Mouse (Mus musculus): ENCODE data around the gene Ceacam16. TPM values are rescaled to one million over a fixed set of nuclear protein-coding genes. Genes with fewer than 3 reads are reported as not detected.

Ceacam16 gene
- polyA plus RNA-seq, 1 experiment, result 1.3 TPM

- peaks cover 29% of the 10 kb centered on the region for H3K4me1 ChIP-seq (ENCODE audit: control insufficient read depth, insufficient read depth, insufficient read length, low read length)
- no peaks in the 10 kb centered on the region for H3K27me3 ChIP-seq (ENCODE audit: control insufficient read depth, insufficient read depth, low read length)
- peak overlapping the region; percentile 65 for H3K4me3 ChIP-seq (ENCODE audit: low read depth, low read length)
- peak overlapping the region; percentile 90 for H3K27ac ChIP-seq (ENCODE audit: insufficient read depth, low read depth, low read length)
- TF ChIP-seq CTCF (IDR thresholded peaks at IDR 0.05; ENCODE audit: extremely low read depth, insufficient read length, insufficient replicate concordance, low read depth, low read length) (no peak), POLR2A (IDR thresholded peaks at IDR 0.05; ENCODE audit: low read depth, low read length) (peak; percentile 25; the same call in 1 of the 2 replicates)
- 2% methylated on average over 28 of the region's 28 CpGs for WGBS
- H3K36me3 ChIP-seq (ENCODE audit: control insufficient read depth, insufficient read depth, low read length), result peaks cover 43% of the 10 kb centered on the region
Observed at GRCm38 (mm10) chr7:19816224-19816771, 44.8 kb downstream of the Ceacam16 start.

DNA sequence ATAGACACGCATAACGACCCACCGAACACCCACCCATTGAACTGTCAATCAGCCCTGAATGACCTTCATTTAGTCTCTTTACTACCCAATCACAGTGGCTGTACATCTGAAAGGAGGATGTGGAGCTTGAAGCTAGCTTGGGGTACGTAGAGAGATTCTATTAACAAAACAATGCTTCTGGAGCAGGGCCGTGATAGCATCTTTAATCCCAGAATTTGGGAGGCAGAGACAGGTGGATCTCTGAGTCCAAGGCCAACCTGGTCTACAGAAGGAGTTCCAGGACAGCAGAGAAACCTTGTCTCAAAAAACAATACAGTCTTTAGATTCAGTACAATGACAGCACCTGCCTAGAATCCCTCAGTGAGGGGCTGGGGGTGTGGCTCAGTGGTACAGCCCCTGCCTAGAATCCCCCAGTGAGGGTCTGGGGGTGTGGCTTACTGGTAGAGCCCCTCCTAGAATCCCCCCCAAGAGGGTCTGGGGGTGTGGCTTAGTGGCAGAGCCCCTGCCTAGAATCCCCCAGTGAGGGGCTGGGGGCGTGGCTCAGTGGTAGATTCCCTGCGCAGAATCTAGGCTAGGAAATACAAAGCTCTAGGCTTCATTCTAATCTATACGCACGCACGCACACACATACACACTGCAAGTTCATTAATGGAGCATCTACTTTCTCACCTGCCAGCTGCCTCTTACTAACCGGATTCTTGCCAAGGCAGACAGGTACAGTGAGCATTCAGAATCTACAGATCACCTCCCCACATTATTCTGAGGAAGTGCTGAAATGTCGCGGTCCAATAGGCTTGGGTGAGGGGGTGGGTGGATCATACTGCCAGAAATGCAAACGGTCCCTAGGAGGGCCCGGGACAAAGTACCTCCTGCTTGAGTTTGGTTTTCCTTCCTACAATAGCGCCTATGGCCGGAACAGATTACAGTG lies 45.5 kb downstream of the Ceacam16 start:
- WGBS, result 40% methylated on average over 17 of the region's 17 CpGs
- H3K4me3 ChIP-seq (ENCODE audit: low read depth, low read length), result peak overlapping the region; percentile 65
- H3K27ac ChIP-seq (ENCODE audit: insufficient read depth, low read depth, low read length), result peak overlapping the region; percentile 75
- peaks cover 29% of the 10 kb centered on the region for H3K4me1 ChIP-seq (ENCODE audit: control insufficient read depth, insufficient read depth, insufficient read length, low read length)
- H3K36me3 ChIP-seq (ENCODE audit: control insufficient read depth, insufficient read depth, low read length), result peaks cover 50% of the 10 kb centered on the region
- H3K27me3 ChIP-seq (ENCODE audit: control insufficient read depth, insufficient read depth, low read length), result no peaks in the 10 kb centered on the region
- TF ChIP-seq CTCF (IDR thresholded peaks at IDR 0.05; ENCODE audit: extremely low read depth, insufficient read length, insufficient replicate concordance, low read depth, low read length) (no peak), POLR2A (IDR thresholded peaks at IDR 0.05; ENCODE audit: low read depth, low read length) (no peak)

DNA sequence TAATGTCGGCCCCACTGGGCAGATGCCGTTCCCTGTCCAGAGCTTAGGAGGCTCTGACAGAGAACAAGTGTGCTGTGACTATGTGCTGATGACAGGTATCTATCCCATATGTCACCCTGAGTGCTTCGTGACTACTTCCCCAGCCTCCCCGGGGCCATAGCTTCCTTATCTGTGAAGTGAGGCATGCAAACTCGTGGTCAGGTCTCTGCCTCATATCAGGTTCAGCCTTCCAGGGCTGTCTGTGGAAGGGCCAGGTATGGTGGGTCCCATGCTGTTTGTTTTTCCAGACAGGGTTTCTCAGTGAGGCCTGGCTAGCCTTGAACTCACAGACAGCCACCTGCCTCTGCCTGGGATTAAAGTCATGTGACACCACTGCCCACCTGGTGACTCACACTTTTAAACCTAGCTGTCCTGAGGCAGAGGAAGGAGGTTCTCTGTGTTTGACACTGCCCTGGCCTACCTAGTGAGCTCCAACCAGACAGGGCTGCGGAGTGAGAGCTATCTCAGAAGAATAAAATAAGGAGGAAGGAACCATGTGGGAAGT lies 47.4 kb downstream of the Ceacam16 start:
- H3K27ac ChIP-seq (ENCODE audit: insufficient read depth, low read depth, low read length), result no peak overlapping the region
- no peak for TF ChIP-seq CTCF (IDR thresholded peaks at IDR 0.05; ENCODE audit: extremely low read depth, insufficient read length, insufficient replicate concordance, low read depth, low read length)
- TF ChIP-seq POLR2A (IDR thresholded peaks at IDR 0.05; ENCODE audit: low read depth, low read length), result no peak
- 77% methylated on average over 6 of the region's 6 CpGs for WGBS

DNA sequence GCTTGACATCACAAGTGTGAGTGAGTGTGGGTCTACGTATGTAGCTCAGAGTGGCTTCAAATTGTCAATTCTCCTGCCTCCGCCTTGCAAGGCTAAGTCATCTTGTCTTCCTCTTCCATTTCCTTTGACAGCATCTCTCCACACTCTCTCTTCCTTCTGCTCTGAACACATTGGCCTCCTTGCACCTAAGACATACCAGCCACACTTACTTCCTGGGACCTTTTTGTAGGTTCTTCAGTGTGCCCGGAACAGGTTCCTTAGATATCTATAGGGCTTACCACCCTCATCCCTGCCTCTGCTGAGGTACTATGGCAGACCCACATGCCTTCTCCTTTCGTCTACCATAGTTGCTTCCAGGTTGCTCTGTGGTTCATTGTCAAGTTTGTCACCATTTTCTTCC lies 47.9 kb downstream of the Ceacam16 start:
- no peak overlapping the region for H3K27ac ChIP-seq (ENCODE audit: insufficient read depth, low read depth, low read length)
- 94% methylated on average over 4 of the region's 4 CpGs for WGBS
- TF ChIP-seq POLR2A (IDR thresholded peaks at IDR 0.05; ENCODE audit: low read depth, low read length), result no peak
- TF ChIP-seq CTCF (IDR thresholded peaks at IDR 0.05; ENCODE audit: extremely low read depth, insufficient read length, insufficient replicate concordance, low read depth, low read length), result no peak

More for the DNA sequence above, 47.4 kb downstream of the Ceacam16 start:
- Histone ChIP-seq H3K27me3 (ENCODE audit: control insufficient read depth, insufficient read depth, low read length) (no peaks in the 10 kb centered on the region), H3K36me3 (ENCODE audit: control insufficient read depth, insufficient read depth, low read length) (peaks cover 60% of the 10 kb centered on the region), H3K4me1 (ENCODE audit: control insufficient read depth, insufficient read depth, insufficient read length, low read length) (peaks cover 18% of the 10 kb centered on the region), H3K4me3 (ENCODE audit: low read depth, low read length) (no peak overlapping the region)

DNA sequence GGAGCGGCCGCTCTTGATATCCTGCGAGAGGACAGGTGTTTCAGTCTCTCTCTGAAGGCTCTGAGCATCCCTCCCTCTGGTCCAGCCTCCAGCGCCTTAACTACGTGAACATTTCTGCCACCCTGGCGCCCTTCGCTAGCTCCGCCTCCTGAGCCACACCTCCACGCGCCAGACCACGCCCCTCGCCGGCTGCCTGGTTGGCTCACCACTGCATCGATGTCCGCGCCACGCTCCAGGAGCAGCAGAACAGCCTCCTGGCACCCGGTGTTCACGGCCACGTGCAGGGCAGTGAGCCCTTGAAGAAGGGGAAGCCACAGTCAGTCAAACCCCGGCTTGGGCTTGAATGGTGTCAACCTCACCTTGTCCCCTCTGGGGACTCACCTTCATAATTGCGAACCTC lies 50.0 kb downstream of the Ceacam16 start:
- 66% methylated on average over 22 of the region's 22 CpGs for WGBS
- Histone ChIP-seq H3K27ac (ENCODE audit: insufficient read depth, low read depth, low read length) (no peak overlapping the region), H3K27me3 (ENCODE audit: control insufficient read depth, insufficient read depth, low read length) (no peaks in the 10 kb centered on the region), H3K4me3 (ENCODE audit: low read depth, low read length) (no peak overlapping the region), H3K36me3 (ENCODE audit: control insufficient read depth, insufficient read depth, low read length) (peaks cover 74% of the 10 kb centered on the region), H3K4me1 (ENCODE audit: control insufficient read depth, insufficient read depth, insufficient read length, low read length) (peaks cover 4% of the 10 kb centered on the region; the same call in 1 of the 2 replicates)
- TF ChIP-seq POLR2A (IDR thresholded peaks at IDR 0.05; ENCODE audit: low read depth, low read length) (no peak), CTCF (IDR thresholded peaks at IDR 0.05; ENCODE audit: extremely low read depth, insufficient read length, insufficient replicate concordance, low read depth, low read length) (no peak)

More for the DNA sequence above, 47.9 kb downstream of the Ceacam16 start:
- Histone ChIP-seq H3K27me3 (ENCODE audit: control insufficient read depth, insufficient read depth, low read length) (no peaks in the 10 kb centered on the region), H3K4me3 (ENCODE audit: low read depth, low read length) (no peak overlapping the region), H3K4me1 (ENCODE audit: control insufficient read depth, insufficient read depth, insufficient read length, low read length) (peaks cover 14% of the 10 kb centered on the region), H3K36me3 (ENCODE audit: control insufficient read depth, insufficient read depth, low read length) (peaks cover 62% of the 10 kb centered on the region)

DNA sequence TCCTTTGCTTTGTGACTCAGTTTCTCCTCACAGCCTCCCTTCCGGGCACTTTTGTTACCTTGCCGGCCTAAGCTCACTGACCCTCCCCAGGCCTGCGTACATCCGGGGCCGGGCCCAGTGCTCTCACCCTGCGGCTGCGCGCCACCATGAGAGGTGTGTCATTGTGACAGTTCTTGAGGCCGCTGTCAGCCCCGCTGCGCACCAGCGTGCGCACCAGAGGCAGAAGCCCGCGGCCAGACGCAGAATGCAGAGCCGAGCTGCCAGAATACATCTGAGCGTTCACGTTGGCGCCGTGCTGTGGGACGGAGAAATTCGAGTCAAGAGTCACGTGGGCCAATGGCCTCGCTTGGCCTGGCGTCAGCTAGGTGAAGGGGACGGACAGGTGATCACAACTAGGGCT lies 51.7 kb downstream of the Ceacam16 start:
- peaks cover 65% of the 10 kb centered on the region for H3K36me3 ChIP-seq (ENCODE audit: control insufficient read depth, insufficient read depth, low read length)
- H3K4me1 ChIP-seq (ENCODE audit: control insufficient read depth, insufficient read depth, insufficient read length, low read length), result peaks cover 3% of the 10 kb centered on the region; the same call in 1 of the 2 replicates
- H3K27me3 ChIP-seq (ENCODE audit: control insufficient read depth, insufficient read depth, low read length), result no peaks in the 10 kb centered on the region
- H3K4me3 ChIP-seq (ENCODE audit: low read depth, low read length), result no peak overlapping the region
- 82% methylated on average over 27 of the region's 27 CpGs for WGBS
- TF ChIP-seq CTCF (IDR thresholded peaks at IDR 0.05; ENCODE audit: extremely low read depth, insufficient read length, insufficient replicate concordance, low read depth, low read length) (no peak), POLR2A (IDR thresholded peaks at IDR 0.05; ENCODE audit: low read depth, low read length) (no peak)
- H3K27ac ChIP-seq (ENCODE audit: insufficient read depth, low read depth, low read length), result no peak overlapping the region
